Mouse (Mus musculus): ENCODE results near the gene Lcp1. TPM values are rescaled to one million over a fixed set of nuclear protein-coding genes. Genes with fewer than 3 reads are reported as not detected.

Lcp1 gene
- polyA plus RNA-seq, 3 experiments from 2014 or later: 1,283 to 1,916 (median 1,300) TPM

DNA sequence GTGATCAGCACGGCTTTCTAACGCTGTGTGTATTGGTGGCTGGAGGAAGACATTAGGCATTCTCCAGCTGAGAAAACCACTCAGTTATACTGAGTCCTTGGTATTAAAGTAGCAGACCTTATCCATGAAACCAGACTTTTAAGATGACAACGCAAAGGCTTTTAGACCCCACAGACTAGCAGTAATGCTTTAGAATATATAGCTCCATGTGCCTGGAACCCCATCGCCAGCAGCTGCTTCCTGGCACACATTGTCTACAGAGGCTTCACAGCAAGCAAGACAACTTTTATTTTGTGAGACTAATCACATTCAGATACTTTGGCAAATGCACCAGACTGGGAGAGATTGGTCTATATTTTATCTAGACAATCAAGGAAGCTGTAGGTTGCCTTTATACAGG is 75.4 kb downstream of the Lcp1 start:
- ATAC-seq: no peak

DNA sequence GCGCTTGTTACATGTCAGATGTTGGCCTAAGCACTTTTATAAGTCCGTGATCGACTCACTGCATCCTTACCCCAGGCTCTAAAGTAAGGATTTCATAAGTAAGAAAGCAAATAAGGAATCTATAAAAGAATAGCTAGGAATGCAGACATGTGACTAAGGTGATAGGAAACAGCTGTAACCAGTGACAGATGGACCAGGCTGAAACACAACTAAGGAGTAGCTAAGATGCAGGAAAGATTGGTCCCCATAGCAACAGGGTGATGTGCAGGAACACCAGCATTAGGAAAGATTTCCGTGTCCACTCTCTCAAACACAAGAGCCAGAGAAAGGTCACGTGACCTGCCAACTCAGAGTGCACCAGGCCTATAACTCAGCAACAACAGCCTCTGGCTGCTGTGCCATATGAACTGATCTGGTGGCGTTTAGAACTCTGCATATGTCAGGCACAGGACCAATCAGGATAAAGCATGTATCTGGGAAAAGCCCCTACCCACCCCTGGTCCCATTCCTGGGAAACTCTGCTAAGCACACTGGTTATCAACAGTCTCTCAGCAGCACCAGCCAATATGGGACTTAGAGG is 77.8 kb downstream of the Lcp1 start:
- ATAC-seq: no peak

GRCm38 (mm10) chr14:75213752-75214151 is 82.9 kb downstream of the Lcp1 start:
- no peak for ATAC-seq

GRCm38 (mm10) chr14:75218843-75219242 is 87.9 kb downstream of the Lcp1 start:
- no peak for ATAC-seq

- no peak for ATAC-seq
These were observed 88.5 kb downstream of the Lcp1 start for GRCm38 (mm10) chr14:75219250-75219913.

GRCm38 (mm10) chr14:75222386-75222785 is 91.5 kb downstream of the Lcp1 start:
- ATAC-seq: no peak

DNA sequence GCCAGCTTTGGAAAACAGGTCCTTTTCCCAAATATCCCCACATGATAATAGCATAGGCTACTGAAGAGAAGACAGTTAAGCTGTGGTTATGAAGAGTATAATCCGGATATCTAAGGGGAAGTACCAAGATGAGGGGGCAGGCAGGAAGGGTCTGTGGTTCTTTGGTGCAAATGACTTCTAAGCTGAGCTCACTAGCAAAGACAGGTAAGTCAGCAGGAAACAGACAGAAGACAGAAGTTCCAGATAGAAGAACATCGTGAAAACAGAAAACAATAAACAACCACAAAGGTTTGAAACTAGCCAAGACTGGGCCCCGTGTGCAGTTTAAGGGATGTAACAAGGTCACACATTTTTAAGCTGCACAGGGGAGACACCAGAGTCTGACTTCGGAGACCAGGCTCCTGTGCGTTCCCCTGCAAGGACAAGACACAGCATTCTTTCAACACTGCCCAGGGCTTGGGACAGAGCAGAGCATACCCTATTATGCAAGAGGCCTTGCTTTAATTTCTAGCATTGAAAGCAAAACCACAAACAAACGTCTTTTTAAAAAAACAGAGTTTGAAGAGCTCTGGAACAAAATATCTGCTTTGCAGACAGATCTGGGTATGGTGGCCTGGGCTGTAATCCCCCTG is 96.7 kb downstream of the Lcp1 start:
- ATAC-seq: peak; percentile 90

DNA sequence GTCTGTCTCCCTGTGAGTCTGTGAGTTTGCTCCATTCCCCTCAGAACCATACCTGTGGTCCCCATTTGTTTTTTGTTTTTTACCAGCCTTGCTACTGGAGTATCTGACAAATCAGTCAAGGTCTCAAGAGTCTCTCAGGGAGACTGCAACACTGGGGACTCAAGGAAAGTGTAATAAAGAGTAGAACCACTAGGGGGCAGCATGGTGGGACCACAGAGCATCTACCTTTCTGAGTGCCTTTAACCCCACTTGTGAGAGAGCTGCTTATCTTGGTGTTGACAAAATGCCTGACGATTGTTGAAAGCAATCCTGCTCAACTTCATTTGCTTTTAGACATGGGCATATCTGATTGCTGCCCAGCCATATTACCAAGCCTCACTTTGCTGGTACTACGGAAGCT is 98.9 kb downstream of the Lcp1 start:
- ATAC-seq: peak; percentile 38

DNA sequence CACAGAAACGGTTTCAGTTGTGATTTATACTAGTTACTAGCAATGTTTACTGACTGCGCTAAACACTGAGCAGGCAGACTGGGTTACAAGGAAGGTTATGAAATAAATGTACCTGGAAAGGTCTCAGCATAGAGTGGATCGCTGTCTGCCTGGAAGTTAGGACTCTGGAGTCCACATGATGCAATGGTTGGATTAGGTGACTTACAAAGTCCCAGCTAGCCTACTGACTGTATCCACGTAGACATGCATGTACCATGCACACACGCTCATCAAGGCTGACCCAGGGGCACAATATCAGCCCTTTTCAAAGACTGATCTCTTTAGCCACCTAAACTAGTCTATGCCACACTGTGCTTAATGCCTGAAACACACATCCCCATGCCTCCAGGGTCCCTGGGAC is 102.2 kb downstream of the Lcp1 start:
- no peak for ATAC-seq

GRCm38 (mm10) chr14:75235552-75235951 is 104.7 kb downstream of the Lcp1 start:
- no peak for ATAC-seq

DNA sequence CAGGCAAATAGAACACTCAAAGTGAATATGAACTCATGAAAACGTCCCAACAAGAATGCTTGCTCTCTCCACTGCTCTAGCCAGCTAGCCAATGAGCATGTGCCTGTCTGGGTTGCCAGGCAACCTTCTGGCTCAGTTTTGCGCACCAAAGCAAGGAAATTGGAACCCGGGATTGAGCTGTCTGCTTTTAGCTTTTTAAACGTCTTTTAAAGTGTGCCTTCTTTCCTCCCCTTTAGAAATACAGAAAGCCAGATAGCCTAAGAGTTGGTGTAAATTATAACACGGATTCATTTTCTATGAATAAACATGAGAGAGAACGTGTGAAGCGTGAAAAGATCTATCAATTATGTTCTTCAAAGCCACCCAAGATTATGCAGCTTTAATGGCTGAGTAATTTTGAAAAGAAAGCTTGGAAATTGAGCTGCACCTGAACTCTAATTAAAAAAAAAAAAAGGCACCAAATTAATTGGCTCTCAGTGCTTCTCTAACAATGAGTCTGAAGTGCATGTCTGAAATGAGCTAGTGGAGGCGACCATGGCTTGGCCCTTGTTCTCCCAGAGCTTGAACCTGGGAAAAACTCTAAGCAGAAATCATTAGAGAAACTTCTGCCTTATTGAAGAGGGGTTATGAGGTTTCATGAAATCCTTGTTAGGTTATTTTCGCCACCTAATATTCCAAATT is 105.2 kb downstream of the Lcp1 start:
- no peak for ATAC-seq

GRCm38 (mm10) chr14:75236636-75237003 is 105.7 kb downstream of the Lcp1 start:
- ATAC-seq: no peak

GRCm38 (mm10) chr14:75237096-75237495 is 106.2 kb downstream of the Lcp1 start:
- no peak for ATAC-seq

DNA sequence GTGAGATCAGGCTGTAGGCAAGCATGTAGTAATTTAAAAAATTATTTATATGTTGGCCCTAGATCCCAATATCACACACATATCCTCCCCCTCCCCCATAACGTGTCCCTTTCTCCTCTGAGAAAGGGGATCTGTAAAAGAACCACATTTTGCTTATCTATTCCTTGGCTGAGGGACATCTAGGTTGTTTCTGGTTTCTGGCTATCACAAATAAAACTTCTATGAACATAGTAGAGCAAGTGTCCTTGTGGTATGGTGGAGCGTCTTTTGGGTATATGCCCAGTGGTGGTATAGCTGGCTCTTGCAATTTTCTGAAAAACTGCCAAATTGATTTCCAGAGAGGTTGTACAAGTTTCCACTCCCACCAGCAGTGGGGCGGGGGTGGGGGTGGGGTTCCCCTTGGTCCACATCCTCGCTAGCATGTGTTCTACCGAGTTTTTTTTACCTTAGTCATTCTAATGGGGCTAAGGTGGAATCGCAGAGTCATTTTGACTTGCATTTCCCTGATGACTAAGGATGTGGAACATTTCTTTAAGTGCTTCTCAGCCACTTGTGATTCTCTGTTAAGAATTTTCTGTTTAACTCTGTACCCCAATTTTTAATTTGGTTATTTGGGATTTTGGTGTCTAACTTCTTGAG is 107.3 kb downstream of the Lcp1 start:
- no peak for ATAC-seq

GRCm38 (mm10) chr14:75242087-75242486 is 111.2 kb downstream of the Lcp1 start, which contains the start of gene Cpb2:
TSS of gene Cpb2 (plus strand) at chr14:75242287.
- no peak for ATAC-seq

GRCm38 (mm10) chr14:75246024-75247000 is 115.4 kb downstream of the Lcp1 start:
- ATAC-seq: no peak

GRCm38 (mm10) chr14:75250432-75250831 is 119.5 kb downstream of the Lcp1 start:
- ATAC-seq: no peak

DNA sequence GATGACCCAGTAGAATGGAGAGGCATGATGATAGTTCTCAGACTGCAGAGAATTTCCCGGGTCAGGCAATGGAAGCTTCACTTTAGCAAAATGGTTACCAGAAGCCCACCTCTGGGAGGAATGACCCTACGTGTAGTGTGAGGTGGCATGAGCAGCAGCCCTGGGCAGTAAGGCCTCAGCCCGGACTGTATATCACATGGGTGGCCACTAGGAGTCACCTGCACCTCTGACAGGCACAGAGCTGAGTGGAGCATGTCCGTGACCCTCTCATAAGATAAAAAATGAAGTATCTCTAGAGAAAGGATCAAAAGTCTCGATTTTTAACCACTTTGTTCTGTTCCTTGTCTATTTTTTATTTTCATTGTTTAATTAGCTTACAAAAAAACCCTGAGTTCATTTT is 125.6 kb downstream of the Lcp1 start:
- ATAC-seq: no peak

- no peak for ATAC-seq
These were observed 138.6 kb downstream of the Lcp1 start for GRCm38 (mm10) chr14:75269531-75269930.

DNA sequence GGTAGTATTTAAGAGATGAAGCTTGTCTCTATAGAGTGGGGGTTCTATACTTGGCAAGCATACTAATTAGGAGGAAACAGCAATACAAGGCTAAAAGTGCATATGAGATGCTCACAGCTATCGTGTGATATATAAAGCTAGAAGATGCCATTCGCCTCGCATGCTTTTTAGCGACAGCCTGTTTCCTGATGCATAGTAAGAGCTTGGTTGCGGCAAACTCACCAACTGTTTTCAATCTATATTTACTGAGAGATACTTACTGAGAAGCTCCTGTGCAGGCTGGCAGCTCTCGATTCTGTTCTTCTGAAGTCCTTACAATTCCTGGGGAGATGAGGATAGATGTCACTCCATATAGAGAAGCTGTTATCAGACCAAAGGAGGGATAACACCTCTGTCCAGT is 148.8 kb downstream of the Lcp1 start:
- ATAC-seq: no peak

GRCm38 (mm10) chr14:75280406-75280805 is 149.5 kb downstream of the Lcp1 start:
- ATAC-seq: no peak

Data from inflammation-experienced regulatory T-cells, adult 6 months (primary cell).